ENCODE assay signal across 1 mouse cellular context in genomic region chr8:123255170-123255569, GRCm38 (mm10).
TF ChIP-seq lines count a peak whose summit lies in the region.

No protein-coding gene starts in this region.

TF ChIP-seq in CH12.LX, 34 proteins besides CTCF, POLR2A, EP300 and RAD21 (continued from another document):
- TF ChIP-seq ZNF384 (IDR thresholded peaks at IDR 0.05; ENCODE audit: low read depth, low read length) = no peak
- no peak for TF ChIP-seq NELFE (IDR thresholded peaks at IDR 0.05; ENCODE audit: low read depth, low read length)
- no peak for TF ChIP-seq CHD1 (IDR thresholded peaks at IDR 0.05; ENCODE audit: low read depth, low read length)
